Mouse (Mus musculus): ENCODE measurements at regions not wholly inside any gene's neighbourhood (a gene's known extent, or its start where the extent isn't known, plus 50 kb on each side); places are given as distances from the start of the nearest gene placed in this dataset.

- no peak for TF ChIP-seq CTCF (IDR thresholded peaks at IDR 0.05; ENCODE audit: control insufficient read depth, insufficient read depth, insufficient read length)
- TF ChIP-seq MYOG (IDR thresholded peaks at IDR 0.05; ENCODE audit: control insufficient read depth, extremely low read depth, insufficient read length): no peak
These were observed 61.5 kb upstream of the BC052040 start for GRCm38 (mm10) chr2:115519974-115520373.

Measured in C2C12 (cell line).